Mouse (Mus musculus): ENCODE measurements around the gene Nutm1. TPM values are rescaled to one million over a fixed set of nuclear protein-coding genes. Genes with fewer than 3 reads are reported as not detected.

Gene Nutm1
- polyA plus RNA-seq, 1 experiment from 2014 or later: not detected

GRCm38 (mm10) chr2:112266242-112266592 is 7.1 kb upstream of the Nutm1 start, which contains the start of gene Gm21985:
Gene Gm21985 (plus strand): TSS chr2:112266314.
- H3K27ac ChIP-seq (replicated peaks; ENCODE audit: low read depth, low read length): peak within 1 kb of the TSS; percentile 70
- 2% methylated on average over 11 of the region's 11 CpGs for WGBS
- H3K4me3 ChIP-seq (ENCODE audit: low read depth, low read length): peak within 1 kb of the TSS; percentile 72
- no peaks in the 10 kb centered on the region; the same call in 1 of the 2 replicates for H3K4me1 ChIP-seq (ENCODE audit: control insufficient read depth, insufficient read depth, low read length)
- H3K9ac ChIP-seq (ENCODE audit: low read length): peak within 1 kb of the TSS; percentile 74
- H3K4me2 ChIP-seq (ENCODE audit: low read depth, severe bottlenecking): peak within 1 kb of the TSS; percentile 86
- DNase-seq (ENCODE audit: low spot score): no peak
- no peaks in the 10 kb centered on the region for H3K36me3 ChIP-seq (ENCODE audit: control insufficient read depth, insufficient read depth, low read length)
- H3K9me3 ChIP-seq (ENCODE audit: control insufficient read depth, low read length): no peaks in the 10 kb centered on the region
- ATAC-seq (ENCODE audit: insufficient number of reproducible peaks, low FRiP score, low TSS enrichment, low read depth): peak; percentile 29
- no peaks in the 10 kb centered on the region for H3K27me3 ChIP-seq (ENCODE audit: control insufficient read depth, insufficient read depth, low read length)

GRCm38 (mm10) chr2:112265448-112266241 is 6.6 kb upstream of the Nutm1 start, which contains the start of gene Slc12a6:
Gene Slc12a6 (plus strand): TSS chr2:112265825.
- WGBS: under 1% methylated on average over 79 of the region's 85 CpGs
- H3K36me3 ChIP-seq (ENCODE audit: control insufficient read depth, insufficient read depth, low read length): no peaks in the 10 kb centered on the region
- H3K4me1 ChIP-seq (ENCODE audit: control insufficient read depth, insufficient read depth, low read length): no peaks in the 10 kb centered on the region; the same call in 1 of the 2 replicates
- no peaks in the 10 kb centered on the region for H3K9me3 ChIP-seq (ENCODE audit: control insufficient read depth, low read length)
- H3K27me3 ChIP-seq (ENCODE audit: control insufficient read depth, insufficient read depth, low read length): no peaks in the 10 kb centered on the region
- ATAC-seq (ENCODE audit: insufficient number of reproducible peaks, low FRiP score, low TSS enrichment, low read depth) (peak; percentile 95), DNase-seq (ENCODE audit: low spot score) (peak; percentile 92)
- peak within 1 kb of the TSS; percentile 72 for H3K4me3 ChIP-seq (ENCODE audit: low read depth, low read length)
- peak within 1 kb of the TSS; percentile 74 for H3K9ac ChIP-seq (ENCODE audit: low read length)
- H3K4me2 ChIP-seq (ENCODE audit: low read depth, severe bottlenecking): peak within 1 kb of the TSS; percentile 86
- H3K27ac ChIP-seq (replicated peaks; ENCODE audit: low read depth, low read length): peak within 1 kb of the TSS; percentile 70

GRCm38 (mm10) chr2:112264364-112264763 is 5.3 kb upstream of the Nutm1 start:
- H3K27ac ChIP-seq (replicated peaks; ENCODE audit: low read depth, low read length): no peak overlapping the region
- H3K9ac ChIP-seq (ENCODE audit: low read length): no peak overlapping the region
- H3K4me2 ChIP-seq (ENCODE audit: low read depth, severe bottlenecking): no peak overlapping the region
- H3K27me3 ChIP-seq (ENCODE audit: control insufficient read depth, insufficient read depth, low read length): no peaks in the 10 kb centered on the region
- no peak for ATAC-seq (ENCODE audit: insufficient number of reproducible peaks, low FRiP score, low TSS enrichment, low read depth)
- no peaks in the 10 kb centered on the region; the same call in 1 of the 2 replicates for H3K4me1 ChIP-seq (ENCODE audit: control insufficient read depth, insufficient read depth, low read length)
- no peaks in the 10 kb centered on the region for H3K9me3 ChIP-seq (ENCODE audit: control insufficient read depth, low read length)
- no peak for DNase-seq (ENCODE audit: low spot score)
- no peak overlapping the region for H3K4me3 ChIP-seq (ENCODE audit: low read depth, low read length)
- H3K36me3 ChIP-seq (ENCODE audit: control insufficient read depth, insufficient read depth, low read length): no peaks in the 10 kb centered on the region
- 81% methylated on average over 4 of the region's 4 CpGs for WGBS

DNA sequence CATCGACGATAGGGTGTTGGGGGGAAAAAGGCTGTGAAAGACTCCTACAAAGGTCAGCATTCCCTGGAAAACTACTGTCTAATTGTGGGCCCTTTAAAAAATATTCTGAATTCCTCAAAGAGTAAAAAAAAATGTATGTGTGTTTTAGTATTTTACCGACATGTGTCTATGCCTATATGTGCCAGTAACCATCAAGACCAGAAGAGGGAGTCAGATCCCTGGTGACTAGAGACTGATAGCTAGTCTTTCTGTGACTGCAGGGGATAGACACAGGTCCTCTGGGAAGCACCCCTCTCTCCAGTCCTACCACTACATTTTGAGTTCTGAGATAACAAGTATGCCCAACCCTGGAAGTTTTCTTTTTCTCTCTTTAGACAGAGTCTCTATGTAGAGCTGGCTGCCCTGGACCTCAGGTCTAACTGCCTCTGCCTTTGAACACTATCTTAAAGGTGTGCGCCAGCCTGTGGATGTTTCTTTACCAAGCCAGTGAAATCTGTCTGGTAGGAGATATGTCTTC is 3.7 kb upstream of the Nutm1 start:
- Histone ChIP-seq H3K9me3 (ENCODE audit: control insufficient read depth, low read length) (no peaks in the 10 kb centered on the region), H3K9ac (ENCODE audit: low read length) (no peak overlapping the region), H3K27me3 (ENCODE audit: control insufficient read depth, insufficient read depth, low read length) (no peaks in the 10 kb centered on the region), H3K4me1 (ENCODE audit: control insufficient read depth, insufficient read depth, low read length) (no peaks in the 10 kb centered on the region; the same call in 1 of the 2 replicates), H3K4me2 (ENCODE audit: low read depth, severe bottlenecking) (peak overlapping the region; percentile 45), H3K36me3 (ENCODE audit: control insufficient read depth, insufficient read depth, low read length) (no peaks in the 10 kb centered on the region), H3K4me3 (ENCODE audit: low read depth, low read length) (peak overlapping the region; percentile 51), H3K27ac (replicated peaks; ENCODE audit: low read depth, low read length) (no peak overlapping the region)
- no peak for ATAC-seq (ENCODE audit: insufficient number of reproducible peaks, low FRiP score, low TSS enrichment, low read depth)
- WGBS: 29% methylated on average over 4 of the region's 4 CpGs
- no peak for DNase-seq (ENCODE audit: low spot score)

- DNase-seq (ENCODE audit: low spot score) (peak; percentile 89), ATAC-seq (ENCODE audit: insufficient number of reproducible peaks, low FRiP score, low TSS enrichment, low read depth) (peak; percentile 51)
- Histone ChIP-seq H3K9me3 (ENCODE audit: control insufficient read depth, low read length) (no peaks in the 10 kb centered on the region), H3K9ac (ENCODE audit: low read length) (peak within 1 kb of the TSS; percentile 64), H3K4me2 (ENCODE audit: low read depth, severe bottlenecking) (peak within 1 kb of the TSS; percentile 45), H3K27ac (replicated peaks; ENCODE audit: low read depth, low read length) (no peak within 1 kb of the TSS), H3K36me3 (ENCODE audit: control insufficient read depth, insufficient read depth, low read length) (no peaks in the 10 kb centered on the region), H3K4me1 (ENCODE audit: control insufficient read depth, insufficient read depth, low read length) (no peaks in the 10 kb centered on the region; the same call in 1 of the 2 replicates), H3K27me3 (ENCODE audit: control insufficient read depth, insufficient read depth, low read length) (no peaks in the 10 kb centered on the region), H3K4me3 (ENCODE audit: low read depth, low read length) (peak within 1 kb of the TSS; percentile 51)
- WGBS: under 1% methylated on average over 36 of the region's 36 CpGs
Measured at GRCm38 (mm10) chr2:112261748-112262653, 2.9 kb upstream of the Nutm1 start, which contains the start of gene Nop10. Gene Nop10 (plus strand): TSS chr2:112261926.

DNA sequence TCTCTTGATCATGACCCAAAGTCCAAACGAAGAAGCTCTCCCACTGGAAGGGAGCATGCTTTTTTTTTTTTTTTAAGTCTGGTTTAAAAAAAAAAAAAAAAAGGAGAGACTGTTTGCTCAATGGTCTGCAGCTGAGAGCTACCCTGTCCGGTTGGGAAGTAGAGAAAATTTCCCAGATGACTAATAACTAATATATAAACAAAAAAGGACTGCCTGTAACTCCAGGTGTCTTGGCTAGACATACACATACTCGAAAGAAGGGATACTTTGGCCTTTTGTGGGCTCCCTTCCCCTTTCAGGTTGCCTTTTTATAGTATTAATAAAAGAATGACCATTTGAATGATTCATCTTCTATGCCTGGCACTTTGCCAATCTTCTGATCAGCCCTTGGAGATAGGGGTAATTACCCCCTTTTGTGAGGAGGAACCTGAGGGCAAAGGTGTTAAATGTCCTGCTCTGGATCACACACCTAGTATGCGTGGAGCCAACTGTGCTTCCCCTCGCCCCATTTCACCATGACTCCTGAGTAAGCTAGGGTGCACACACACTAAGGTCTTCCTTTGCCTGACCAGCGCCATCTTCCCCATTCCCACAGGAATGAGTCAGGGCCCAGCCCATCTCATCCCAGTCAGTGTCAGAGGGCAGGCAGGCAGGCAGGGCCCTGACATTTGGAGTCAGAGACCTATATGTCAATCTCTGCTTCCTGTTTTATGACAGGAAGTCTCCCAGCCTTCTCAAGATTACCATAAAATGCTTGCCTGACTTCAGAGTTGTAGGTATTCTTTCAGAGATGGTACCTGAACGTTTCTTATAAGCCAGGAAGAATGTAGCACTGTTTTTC is 4.2 kb downstream of the Nutm1 start:
- WGBS: 76% methylated on average over 7 of the region's 7 CpGs
- Histone ChIP-seq H3K36me3 (ENCODE audit: control insufficient read depth, insufficient read depth, low read length) (no peaks in the 10 kb centered on the region), H3K4me3 (ENCODE audit: low read depth, low read length) (no peak overlapping the region), H3K9me3 (ENCODE audit: control insufficient read depth, low read length) (no peaks in the 10 kb centered on the region), H3K9ac (ENCODE audit: low read length) (no peak overlapping the region), H3K4me1 (ENCODE audit: control insufficient read depth, insufficient read depth, low read length) (no peaks in the 10 kb centered on the region), H3K4me2 (ENCODE audit: low read depth, severe bottlenecking) (no peak overlapping the region), H3K27ac (replicated peaks; ENCODE audit: low read depth, low read length) (no peak overlapping the region), H3K27me3 (ENCODE audit: control insufficient read depth, insufficient read depth, low read length) (no peaks in the 10 kb centered on the region)
- no peak for ATAC-seq (ENCODE audit: insufficient number of reproducible peaks, low FRiP score, low TSS enrichment, low read depth)
- no peak for DNase-seq (ENCODE audit: low spot score)

GRCm38 (mm10) chr2:112249780-112250453 is 9.2 kb downstream of the Nutm1 start:
- H3K9me3 ChIP-seq (ENCODE audit: control insufficient read depth, low read length): no peaks in the 10 kb centered on the region
- H3K27me3 ChIP-seq (ENCODE audit: control insufficient read depth, insufficient read depth, low read length): no peaks in the 10 kb centered on the region
- no peak overlapping the region for H3K4me3 ChIP-seq (ENCODE audit: low read depth, low read length)
- 90% methylated on average over 10 of the region's 10 CpGs for WGBS
- H3K9ac ChIP-seq (ENCODE audit: low read length): no peak overlapping the region
- DNase-seq (ENCODE audit: low spot score) (no peak), ATAC-seq (ENCODE audit: insufficient number of reproducible peaks, low FRiP score, low TSS enrichment, low read depth) (no peak)
- no peaks in the 10 kb centered on the region for H3K36me3 ChIP-seq (ENCODE audit: control insufficient read depth, insufficient read depth, low read length)
- no peak overlapping the region for H3K4me2 ChIP-seq (ENCODE audit: low read depth, severe bottlenecking)
- H3K4me1 ChIP-seq (ENCODE audit: control insufficient read depth, insufficient read depth, low read length): no peaks in the 10 kb centered on the region
- no peak overlapping the region for H3K27ac ChIP-seq (replicated peaks; ENCODE audit: low read depth, low read length)
